8 mouse cellular contexts compared by ENCODE assay signal in genomic region chr4:152027524-152027923, GRCm38 (mm10). TPM values are rescaled to one million over a fixed set of nuclear protein-coding genes. Genes with fewer than 3 reads are reported as not detected.
A peak's percentile ranks its signal among the peaks of the same experiment; 100 is the strongest.
DNase-seq lines count a peak whose midpoint lies in the region; ATAC-seq lines count a peak whose summit lies in the region.

Gene Zbtb48 (minus strand): TSS chr4:152027671.

- ATAC-seq in hindbrain, embryonic 14.5 days (ENCODE audit: low FRiP score): peak; percentile 97

- peak within 1 kb of the TSS; percentile 95 for H3K4me2 ChIP-seq in hindbrain, embryonic 14.5 days (replicated peaks)

- H3K4me3 ChIP-seq in hindbrain, embryonic 14.5 days (replicated peaks; ENCODE audit: low read length): peak within 1 kb of the TSS; percentile 77

- H3K27ac ChIP-seq in hindbrain, embryonic 14.5 days: peak within 1 kb of the TSS; percentile 34

- H3K4me1 ChIP-seq in hindbrain, embryonic 14.5 days (replicated peaks; ENCODE audit: control insufficient read depth, insufficient read depth, low read length): peaks cover 39% of the 10 kb centered on the region

- peaks cover 17% of the 10 kb centered on the region for H3K36me3 ChIP-seq in hindbrain, embryonic 14.5 days (replicated peaks; ENCODE audit: control insufficient read depth, insufficient read depth)

- peak within 1 kb of the TSS; percentile 71 for H3K9ac ChIP-seq in hindbrain, embryonic 14.5 days

- H3K27me3 ChIP-seq in hindbrain, embryonic 14.5 days (ENCODE audit: control insufficient read depth, insufficient read depth, low read length): no peaks in the 10 kb centered on the region

- WGBS in hindbrain, embryonic 14.5 days: 0% methylated on average over 33 of the region's 35 CpGs

- H3K9me3 ChIP-seq in hindbrain, embryonic 14.5 days (ENCODE audit: control insufficient read depth, low read length): no peaks in the 10 kb centered on the region

- DNase-seq in R1 (ENCODE audit: low read depth, low spot score): peak; percentile 97
- DNase-seq in cerebellum, postnatal 25 days: peak; percentile 95 to 97
- peak; percentile 93 to 94 for DNase-seq in frontal cortex, postnatal 25 days (ENCODE audit: low spot score in 2 of 2)
- peak; percentile 95 for DNase-seq in hindbrain, embryonic 14.5 days (ENCODE audit: low spot score)
- peak; percentile 95 to 96 for DNase-seq in layer of hippocampus, postnatal 36 days
- DNase-seq in lung, postnatal 36 days: peak; percentile 99
- DNase-seq in retina, postnatal 1 day: peak; percentile 98
- DNase-seq in urinary bladder, adult 18-20 months (ENCODE audit: low spot score in 2 of 2): peak; percentile 93 to 96

RNA-seq across cellular contexts. Expression of gene Zbtb48, which starts in this region (rescaled TPM):
- polyA plus RNA-seq in hindbrain, embryonic 14.5 days (2014; fragmentation: Nextera tagmentation; extraction: Ambion mirVana): 19.1 and 20.7 TPM in 2 replicates
- total RNA-seq in layer of hippocampus, postnatal 36 days (2021): 10 to 100 TPM; 11.7 to 13.7 TPM

Comparison
In these comparisons a context has a peak if more than half of its experiments do, and no peak if none do; other contexts are left out.
1. Peak in every context shown above with its lines: DNase-seq, ATAC-seq, H3K4me3 ChIP-seq and H3K27ac ChIP-seq.